Mouse (Mus musculus): Measurements from ENCODE around the gene Timm23.

- no peak for TF ChIP-seq EP300 (IDR thresholded peaks at IDR 0.05; ENCODE audit: low read depth)
- TF ChIP-seq CTCF (IDR thresholded peaks at IDR 0.05; ENCODE audit: low read depth): no peak; the same call in 1 of the 2 replicates
Observed at GRCm38 (mm10) chr14:32163203-32163888, 38.4 kb downstream of the Timm23 start.
